Mouse (Mus musculus) layer of hippocampus, adult 8-10 months (tissue): Measurements from ENCODE around the gene Poc1b. TPM values are rescaled to one million over a fixed set of nuclear protein-coding genes. Genes with fewer than 3 reads are reported as not detected.
"Not testable (repeated sequence)": the region's sequence is repeated elsewhere in the genome, so short reads cannot be mapped to it uniquely, and the experiment has no call there.

Experiments used
- DNase-seq, 2 experiments: peaks; one replicate each; pipeline ENCODE4 v3.0.0; 2022; ENCODE audit warnings: low spot score in 2 of 2
- total RNA-seq, 4 experiments: library from RNA; stranded (reverse); gene quantifications; 2 replicates each; pipeline ENCODE4 v1.2.4; 2022

The Poc1b gene
- total RNA-seq, 4 experiments from 2014 or later = 7.4 to 11.2 (median 8.1) TPM

- no peak for DNase-seq
These were observed 84.0 kb downstream of the Poc1b start for GRCm38 (mm10) chr10:99190798-99191197.

- no peak for DNase-seq
These were observed 87.7 kb downstream of the Poc1b start for GRCm38 (mm10) chr10:99194451-99195055.

- DNase-seq = no peak
These were observed 89.7 kb downstream of the Poc1b start for GRCm38 (mm10) chr10:99196556-99196955.

GRCm38 (mm10) chr10:99197125-99197524 lies 90.3 kb downstream of the Poc1b start:
- DNase-seq = no peak

- DNase-seq = no peak
These were observed 90.9 kb downstream of the Poc1b start for GRCm38 (mm10) chr10:99197607-99198305.

GRCm38 (mm10) chr10:99198946-99199345 lies 92.1 kb downstream of the Poc1b start:
- no peak for DNase-seq

- no peak for DNase-seq
These were observed 94.1 kb downstream of the Poc1b start for GRCm38 (mm10) chr10:99200944-99201343.

- DNase-seq = no peak
These were observed 95.0 kb downstream of the Poc1b start for GRCm38 (mm10) chr10:99201786-99202185.

- no peak for DNase-seq
These were observed 95.5 kb downstream of the Poc1b start for GRCm38 (mm10) chr10:99202363-99202762.

- no peak for DNase-seq
These were observed 96.3 kb downstream of the Poc1b start for GRCm38 (mm10) chr10:99203163-99203562.

GRCm38 (mm10) chr10:99203577-99204487 lies 97.0 kb downstream of the Poc1b start:
- DNase-seq = no peak

GRCm38 (mm10) chr10:99204553-99204952 lies 97.7 kb downstream of the Poc1b start:
- no peak for DNase-seq

- no peak for DNase-seq
These were observed 100.3 kb downstream of the Poc1b start for GRCm38 (mm10) chr10:99207121-99207520.

GRCm38 (mm10) chr10:99209146-99209800 lies 102.4 kb downstream of the Poc1b start:
- DNase-seq = no peak

- no peak for DNase-seq
These were observed 104.2 kb downstream of the Poc1b start for GRCm38 (mm10) chr10:99211021-99211420.

GRCm38 (mm10) chr10:99211503-99212265 lies 104.8 kb downstream of the Poc1b start:
- no peak for DNase-seq

GRCm38 (mm10) chr10:99214421-99215299 lies 107.8 kb downstream of the Poc1b start:
- DNase-seq = no peak

GRCm38 (mm10) chr10:99216570-99216969 lies 109.7 kb downstream of the Poc1b start:
- not testable (repeated sequence) for DNase-seq

- no peak for DNase-seq
These were observed 114.7 kb downstream of the Poc1b start for GRCm38 (mm10) chr10:99221540-99221939.

- DNase-seq = no peak
These were observed 115.9 kb downstream of the Poc1b start for GRCm38 (mm10) chr10:99222726-99223125.
